10 mouse cellular contexts compared by ENCODE assay signal in the genomic region with DNA sequence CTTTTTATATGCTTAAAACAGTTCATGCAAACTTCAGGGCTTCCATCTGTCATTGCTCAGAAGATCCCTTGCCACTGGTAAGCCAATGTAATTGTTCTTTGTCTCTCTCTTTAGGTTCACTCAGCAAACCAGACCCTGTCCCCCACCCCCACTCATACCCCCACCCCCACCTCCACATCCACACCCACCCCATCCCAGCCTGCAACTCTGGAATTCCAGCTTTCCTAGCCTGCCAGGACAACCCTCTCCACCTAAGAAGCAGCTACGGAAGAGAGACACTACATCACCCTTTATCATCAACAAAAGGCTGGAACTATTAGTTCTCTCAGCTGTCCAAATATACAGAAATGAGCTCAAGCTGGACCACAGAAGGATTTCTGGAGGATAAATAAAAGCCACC. TPM values are rescaled to one million over a fixed set of nuclear protein-coding genes. Genes with fewer than 3 reads are reported as not detected.
DNase-seq lines count a peak whose midpoint lies in the region; ATAC-seq lines count a peak whose summit lies in the region.
"Had no signal": no experiment of that assay in that cellular context is flagged by ENCODE, and none has a peak within 500 bp of the region (broad histone marks: within the 10 kb centered on the region; RNA-seq: fewer than 3 reads in every experiment).

No protein-coding gene starts in this region.

- H3K27ac ChIP-seq in forebrain, embryonic 10.5 days = peak overlapping the region; percentile 45
- H3K27ac ChIP-seq in forebrain, embryonic 14.5 days (ENCODE audit: low read depth, low read length) = no peak overlapping the region
- no peak overlapping the region for H3K27ac ChIP-seq in intestine, embryonic 15.5 days
- H3K27ac ChIP-seq in stomach, embryonic 14.5 days (ENCODE audit: low read length) = peak overlapping the region; percentile 67; the same call in 1 of the 2 replicates

- peak overlapping the region; percentile 26; the same call in 1 of the 2 replicates for H3K4me3 ChIP-seq in forebrain, embryonic 10.5 days
- no peak overlapping the region for H3K4me3 ChIP-seq in forebrain, embryonic 14.5 days (ENCODE audit: low read depth, low read length)
- H3K4me3 ChIP-seq in megakaryocyte, embryonic 14.5 days (replicated peaks) = peak overlapping the region; percentile 88
- peak overlapping the region; percentile 38 for H3K4me3 ChIP-seq in intestine, embryonic 15.5 days (replicated peaks)
- H3K4me3 ChIP-seq in stomach, embryonic 14.5 days (ENCODE audit: low read depth, low read length) = peak overlapping the region; percentile 26

- H3K36me3 ChIP-seq in forebrain, embryonic 10.5 days (replicated peaks) = no peaks in the 10 kb centered on the region
- H3K36me3 ChIP-seq in forebrain, embryonic 14.5 days (ENCODE audit: control insufficient read depth, insufficient read depth, low read length) = no peaks in the 10 kb centered on the region
- peaks cover 5% of the 10 kb centered on the region for H3K36me3 ChIP-seq in megakaryocyte, embryonic 14.5 days (replicated peaks; ENCODE audit: low read length)
- H3K36me3 ChIP-seq in intestine, embryonic 15.5 days = no peaks in the 10 kb centered on the region
- no peaks in the 10 kb centered on the region for H3K36me3 ChIP-seq in stomach, embryonic 14.5 days (ENCODE audit: control insufficient read depth, insufficient read depth, low read length)

- H3K9ac ChIP-seq in forebrain, embryonic 14.5 days (ENCODE audit: low read length) = no peak overlapping the region
- peak overlapping the region; percentile 3; the same call in 1 of the 2 replicates for H3K9ac ChIP-seq in intestine, embryonic 15.5 days
- H3K9ac ChIP-seq in stomach, embryonic 14.5 days (replicated peaks; ENCODE audit: low read depth, low read length) = peak overlapping the region; percentile 34; the same call in 1 of the 2 replicates

- H3K9me3 ChIP-seq in forebrain, embryonic 10.5 days = no peaks in the 10 kb centered on the region
- no peaks in the 10 kb centered on the region for H3K9me3 ChIP-seq in forebrain, embryonic 14.5 days (replicated peaks; ENCODE audit: control insufficient read depth, low read length)
- no peaks in the 10 kb centered on the region for H3K9me3 ChIP-seq in megakaryocyte, embryonic 14.5 days
- no peaks in the 10 kb centered on the region for H3K9me3 ChIP-seq in intestine, embryonic 15.5 days
- no peaks in the 10 kb centered on the region for H3K9me3 ChIP-seq in stomach, embryonic 14.5 days (ENCODE audit: control insufficient read depth, low read depth, low read length)

- no peak for DNase-seq in forebrain, embryonic 10.5 days (ENCODE audit: extremely low spot score, low spot score)
- DNase-seq in forebrain, embryonic 14.5 days (ENCODE audit: low spot score) = no peak
- no peak for DNase-seq in ovary, adult 18-20 months (ENCODE audit: low spot score)
- no peak for DNase-seq in kidney, adult 9 months
- DNase-seq: adrenal gland, adult 8-10 months; cerebellum, postnatal 14 days had no signal

- H3K27me3 ChIP-seq in forebrain, embryonic 10.5 days (ENCODE audit: poor library complexity, severe bottlenecking) = no peaks in the 10 kb centered on the region
- no peaks in the 10 kb centered on the region for H3K27me3 ChIP-seq in forebrain, embryonic 14.5 days (replicated peaks; ENCODE audit: control insufficient read depth, insufficient read depth, low read length)
- no peaks in the 10 kb centered on the region for H3K27me3 ChIP-seq in megakaryocyte, embryonic 14.5 days (replicated peaks)
- H3K27me3 ChIP-seq in intestine, embryonic 15.5 days (replicated peaks) = no peaks in the 10 kb centered on the region
- H3K27me3 ChIP-seq in stomach, embryonic 14.5 days (ENCODE audit: control insufficient read depth, insufficient read depth, low read length) = no peaks in the 10 kb centered on the region

- WGBS in forebrain, embryonic 10.5 days = 43% methylated on average over 1 of the region's 1 CpGs
- WGBS in forebrain, embryonic 14.5 days = 52% methylated on average over 1 of the region's 1 CpGs
- 29% methylated on average over 1 of the region's 1 CpGs for WGBS in intestine, embryonic 15.5 days
- 9% methylated on average over 1 of the region's 1 CpGs for WGBS in stomach, embryonic 14.5 days

- H3K4me2 ChIP-seq in forebrain, embryonic 14.5 days (ENCODE audit: low read length) = no peak overlapping the region
- peak overlapping the region; percentile 46 for H3K4me2 ChIP-seq in intestine, embryonic 15.5 days (replicated peaks)
- H3K4me2 ChIP-seq in stomach, embryonic 14.5 days (replicated peaks; ENCODE audit: low read depth, low read length) = peak overlapping the region; percentile 48

- no peak for ATAC-seq in forebrain, embryonic 14.5 days
- ATAC-seq in megakaryocyte, adult 5-6 weeks (ENCODE audit: poor library complexity, severe bottlenecking) = no peak
- ATAC-seq in intestine, embryonic 15.5 days = no peak
- no peak for ATAC-seq in stomach, embryonic 14.5 days (ENCODE audit: insufficient number of reproducible peaks, insufficient read depth, low FRiP score, low read depth)

- peaks cover 30% of the 10 kb centered on the region for H3K4me1 ChIP-seq in forebrain, embryonic 10.5 days
- no peaks in the 10 kb centered on the region for H3K4me1 ChIP-seq in forebrain, embryonic 14.5 days (ENCODE audit: control insufficient read depth, insufficient read depth, low read length)
- H3K4me1 ChIP-seq in megakaryocyte, embryonic 14.5 days = peaks cover 33% of the 10 kb centered on the region
- H3K4me1 ChIP-seq in intestine, embryonic 15.5 days (replicated peaks) = peaks cover 6% of the 10 kb centered on the region
- H3K4me1 ChIP-seq in stomach, embryonic 14.5 days (ENCODE audit: control insufficient read depth, insufficient read depth, low read length) = no peaks in the 10 kb centered on the region

RNA-seq across cellular contexts. Expression of gene Tfpi, which starts 1.0 kb away (rescaled TPM):
- 9.4 and 11.2 TPM in 2 replicates for polyA plus RNA-seq in forebrain, embryonic 10.5 days (2016; fragmentation: Nextera tagmentation; extraction: Ambion mirVana)
- 14.3 and 17.2 TPM in 2 replicates for polyA plus RNA-seq in forebrain, embryonic 14.5 days (2014; fragmentation: Nextera tagmentation; extraction: Ambion mirVana)
- polyA plus RNA-seq in megakaryocyte, embryonic 14.5 days (2012; ENCODE audit: insufficient read depth, low replicate concordance) = 0.31 TPM in 1 of 2 replicates, not detected in the other
- 7.0 and 8.3 TPM in 2 replicates for total RNA-seq in megakaryocyte, adult 5-6 weeks (2015)
- 7.5 and 8.4 TPM in 2 replicates for total RNA-seq in megakaryocyte, adult 5-6 weeks (2017)
- 40.9 and 46.9 TPM in 2 replicates for polyA plus RNA-seq in intestine, embryonic 15.5 days (2015; fragmentation: Nextera tagmentation; extraction: Ambion mirVana)
- polyA plus RNA-seq in stomach, embryonic 14.5 days (2014; fragmentation: Nextera tagmentation; extraction: Ambion mirVana) = 48.3 and 49.4 TPM in 2 replicates

RNA-seq across cellular contexts. Expression of gene Calcrl, which starts 50.4 kb away (rescaled TPM):
- 9.5 and 10.4 TPM in 2 replicates for polyA plus RNA-seq in forebrain, embryonic 10.5 days (2016; fragmentation: Nextera tagmentation; extraction: Ambion mirVana)
- 6.5 and 8.7 TPM in 2 replicates for polyA plus RNA-seq in forebrain, embryonic 14.5 days (2014; fragmentation: Nextera tagmentation; extraction: Ambion mirVana)
- 0.08 TPM in 1 of 2 replicates, not detected in the other for polyA plus RNA-seq in megakaryocyte, embryonic 14.5 days (2012; ENCODE audit: insufficient read depth, low replicate concordance)
- total RNA-seq in megakaryocyte, adult 5-6 weeks (2015) = 17.8 and 25.6 TPM in 2 replicates
- 49.4 and 66.0 TPM in 2 replicates for total RNA-seq in megakaryocyte, adult 5-6 weeks (2017)
- 24.0 and 30.8 TPM in 2 replicates for polyA plus RNA-seq in intestine, embryonic 15.5 days (2015; fragmentation: Nextera tagmentation; extraction: Ambion mirVana)
- polyA plus RNA-seq in stomach, embryonic 14.5 days (2014; fragmentation: Nextera tagmentation; extraction: Ambion mirVana) = 43.4 and 45.8 TPM in 2 replicates

Comparison
In these comparisons a context has a peak if more than half of its experiments do, and no peak if none do; other contexts are left out.
1. H3K27ac ChIP-seq: peak in forebrain, embryonic 10.5 days (single experiment) and stomach, embryonic 14.5 days (single experiment); none in forebrain, embryonic 14.5 days (single experiment) and intestine, embryonic 15.5 days (single experiment).